Mouse (Mus musculus): ENCODE data around the gene Tbcb. TPM values are rescaled to one million over a fixed set of nuclear protein-coding genes. Genes with fewer than 3 reads are reported as not detected.

The Tbcb gene
- polyA plus RNA-seq, 1 experiment from 2014 or later: 151 TPM

DNA sequence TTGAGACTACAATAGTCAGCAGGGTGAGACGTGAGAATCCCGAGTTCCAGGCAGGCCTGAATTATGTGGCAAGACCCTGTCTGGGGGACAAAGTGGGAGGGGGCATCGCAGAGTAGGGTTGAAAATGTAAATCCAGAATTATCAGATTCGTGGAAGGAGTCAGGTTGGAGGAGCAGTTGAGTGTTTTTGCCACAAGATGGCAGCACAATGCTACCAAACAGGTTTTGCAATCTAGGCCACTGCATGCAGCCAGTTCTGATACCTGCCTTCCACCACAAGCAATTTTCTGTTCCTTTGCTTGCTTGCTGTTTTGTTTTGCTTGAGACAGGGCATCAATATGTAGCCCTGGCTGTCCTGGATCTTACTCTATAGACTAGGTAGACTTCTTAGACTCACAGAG, 50.8 kb downstream of the Tbcb start:
- Histone ChIP-seq H3K27ac (ENCODE audit: low read length) (no peak overlapping the region), H3K9me3 (replicated peaks; ENCODE audit: control insufficient read depth, low read length) (no peaks in the 10 kb centered on the region), H3K4me3 (replicated peaks; ENCODE audit: low read length) (no peak overlapping the region), H3K36me3 (ENCODE audit: control insufficient read depth, insufficient read depth, low read length) (no peaks in the 10 kb centered on the region), H3K4me2 (ENCODE audit: low read depth, low read length) (no peak overlapping the region), H3K4me1 (ENCODE audit: control insufficient read depth, insufficient read depth, low read length) (peaks cover 7% of the 10 kb centered on the region; the same call in 1 of the 2 replicates), H3K27me3 (ENCODE audit: control insufficient read depth, insufficient read depth, low read length) (no peaks in the 10 kb centered on the region), H3K9ac (ENCODE audit: low read length) (peak overlapping the region; percentile 21; the same call in 1 of the 2 replicates)
- 2% methylated on average over 4 of the region's 4 CpGs for WGBS
- ATAC-seq (ENCODE audit: insufficient read depth, low FRiP score): no peak

- no peaks in the 10 kb centered on the region for H3K4me1 ChIP-seq (ENCODE audit: control insufficient read depth, insufficient read depth, low read length)
- H3K27ac ChIP-seq (ENCODE audit: low read length): no peak overlapping the region
- no peak overlapping the region for H3K9ac ChIP-seq (ENCODE audit: low read length)
- 80% methylated on average over 11 of the region's 11 CpGs for WGBS
- no peak overlapping the region for H3K4me2 ChIP-seq (ENCODE audit: low read depth, low read length)
- no peaks in the 10 kb centered on the region for H3K27me3 ChIP-seq (ENCODE audit: control insufficient read depth, insufficient read depth, low read length)
- no peak overlapping the region for H3K4me3 ChIP-seq (replicated peaks; ENCODE audit: low read length)
- no peaks in the 10 kb centered on the region for H3K36me3 ChIP-seq (ENCODE audit: control insufficient read depth, insufficient read depth, low read length)
- no peak for ATAC-seq (ENCODE audit: insufficient read depth, low FRiP score)
- H3K9me3 ChIP-seq (replicated peaks; ENCODE audit: control insufficient read depth, low read length): no peaks in the 10 kb centered on the region
These were observed 53.8 kb downstream of the Tbcb start for GRCm38 (mm10) chr7:30178256-30178655.

DNA sequence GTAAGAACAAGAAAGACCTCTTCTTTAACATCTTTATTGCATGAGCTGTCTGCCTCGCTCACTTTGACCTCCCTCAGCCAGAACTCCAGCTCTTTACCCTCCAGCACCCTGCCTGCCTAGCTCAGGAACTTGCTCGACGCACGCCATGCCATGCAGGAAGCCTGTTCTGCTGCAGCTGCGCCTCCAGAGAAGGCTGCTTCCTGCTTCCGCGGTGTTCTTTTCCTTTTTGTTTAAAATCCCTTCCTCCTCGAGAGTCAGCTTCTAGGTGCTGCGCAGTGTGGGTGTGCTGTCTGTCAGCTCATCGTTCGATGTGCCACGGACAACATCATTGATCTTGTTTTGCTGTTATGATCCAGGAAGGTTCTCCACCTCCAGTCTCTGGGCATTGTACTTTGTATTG, 55.6 kb downstream of the Tbcb start:
- Histone ChIP-seq H3K4me3 (replicated peaks; ENCODE audit: low read length) (no peak overlapping the region), H3K27me3 (ENCODE audit: control insufficient read depth, insufficient read depth, low read length) (no peaks in the 10 kb centered on the region), H3K9ac (ENCODE audit: low read length) (no peak overlapping the region), H3K27ac (ENCODE audit: low read length) (no peak overlapping the region), H3K4me2 (ENCODE audit: low read depth, low read length) (no peak overlapping the region), H3K4me1 (ENCODE audit: control insufficient read depth, insufficient read depth, low read length) (no peaks in the 10 kb centered on the region), H3K9me3 (replicated peaks; ENCODE audit: control insufficient read depth, low read length) (no peaks in the 10 kb centered on the region), H3K36me3 (ENCODE audit: control insufficient read depth, insufficient read depth, low read length) (no peaks in the 10 kb centered on the region)
- no peak for ATAC-seq (ENCODE audit: insufficient read depth, low FRiP score)
- WGBS: 80% methylated on average over 12 of the region's 12 CpGs

Other genes starting within 250 kb of the Tbcb start
- 14.0 and 14.9 TPM in 2 replicates for gene Zfp568, start 248.3 kb downstream of the Tbcb start, polyA plus RNA-seq (2015; fragmentation: Nextera tagmentation; extraction: Ambion mirVana)
- 3.7 and 4.6 TPM in 2 replicates for gene Zfp14, start 180.9 kb downstream of the Tbcb start, polyA plus RNA-seq (2015; fragmentation: Nextera tagmentation; extraction: Ambion mirVana)
- 4.5 and 5.1 TPM in 2 replicates for gene Zfp82, start 159.4 kb downstream of the Tbcb start, polyA plus RNA-seq (2015; fragmentation: Nextera tagmentation; extraction: Ambion mirVana)
- 0.70 and 0.87 TPM in 2 replicates for gene Gm26920, start 141.9 kb downstream of the Tbcb start, polyA plus RNA-seq (2015; fragmentation: Nextera tagmentation; extraction: Ambion mirVana)
- 6.8 and 8.6 TPM in 2 replicates for gene Zfp566, start 141.7 kb downstream of the Tbcb start, polyA plus RNA-seq (2015; fragmentation: Nextera tagmentation; extraction: Ambion mirVana)
- gene Zfp260, start 137.5 kb downstream of the Tbcb start, polyA plus RNA-seq (2015; fragmentation: Nextera tagmentation; extraction: Ambion mirVana): 96.5 and 108 TPM in 2 replicates
- 9.5 TPM in 2 replicates for gene Zfp382, start 110.3 kb downstream of the Tbcb start, polyA plus RNA-seq (2015; fragmentation: Nextera tagmentation; extraction: Ambion mirVana)
- 12.2 and 12.6 TPM in 2 replicates for gene Zfp146, start 62.5 kb downstream of the Tbcb start, polyA plus RNA-seq (2015; fragmentation: Nextera tagmentation; extraction: Ambion mirVana)
- 12.8 and 25.0 TPM in 2 replicates for gene Cox7a1, start 48.1 kb downstream of the Tbcb start, polyA plus RNA-seq (2015; fragmentation: Nextera tagmentation; extraction: Ambion mirVana)
- gene Capns1, start 33.5 kb downstream of the Tbcb start, polyA plus RNA-seq (2015; fragmentation: Nextera tagmentation; extraction: Ambion mirVana): 90.0 and 98.5 TPM in 2 replicates
- gene Polr2i, start 324 bp downstream of the Tbcb start, polyA plus RNA-seq (2015; fragmentation: Nextera tagmentation; extraction: Ambion mirVana): 111 and 116 TPM in 2 replicates
- gene Ovol3, start 3.5 kb upstream of the Tbcb start, polyA plus RNA-seq (2015; fragmentation: Nextera tagmentation; extraction: Ambion mirVana): 0.19 TPM in 1 of 2 replicates, not detected in the other
- 0.25 and 0.53 TPM in 2 replicates for gene Thap8, start 47.8 kb upstream of the Tbcb start, polyA plus RNA-seq (2015; fragmentation: Nextera tagmentation; extraction: Ambion mirVana)
- 7.1 and 7.3 TPM in 2 replicates for gene Wdr62, start 48.1 kb upstream of the Tbcb start, polyA plus RNA-seq (2015; fragmentation: Nextera tagmentation; extraction: Ambion mirVana)
- 21.4 and 22.6 TPM in 2 replicates for gene Clip3, start 59.5 kb upstream of the Tbcb start, polyA plus RNA-seq (2015; fragmentation: Nextera tagmentation; extraction: Ambion mirVana)
- gene Alkbh6, start 76.4 kb upstream of the Tbcb start, polyA plus RNA-seq (2015; fragmentation: Nextera tagmentation; extraction: Ambion mirVana): 64.4 and 64.7 TPM in 2 replicates
- 54.0 and 54.3 TPM in 2 replicates for gene Syne4, start 82.5 kb upstream of the Tbcb start, polyA plus RNA-seq (2015; fragmentation: Nextera tagmentation; extraction: Ambion mirVana)
- gene E130208F15Rik, start 89.5 kb upstream of the Tbcb start, polyA plus RNA-seq (2015; fragmentation: Nextera tagmentation; extraction: Ambion mirVana): 1.2 TPM in 1 of 2 replicates, not detected in the other
- gene Sdhaf1, start 91.6 kb upstream of the Tbcb start, polyA plus RNA-seq (2015; fragmentation: Nextera tagmentation; extraction: Ambion mirVana): 12.1 and 14.6 TPM in 2 replicates
- 4.0 and 4.6 TPM in 2 replicates for gene Lrfn3, start 130.5 kb upstream of the Tbcb start, polyA plus RNA-seq (2015; fragmentation: Nextera tagmentation; extraction: Ambion mirVana)
- 71.0 and 75.8 TPM in 2 replicates for gene Tyrobp, start 181.5 kb upstream of the Tbcb start, polyA plus RNA-seq (2015; fragmentation: Nextera tagmentation; extraction: Ambion mirVana)
- gene Hcst, start 187.6 kb upstream of the Tbcb start, polyA plus RNA-seq (2015; fragmentation: Nextera tagmentation; extraction: Ambion mirVana): 1.9 and 2.0 TPM in 2 replicates
- 1.5 and 2.0 TPM in 2 replicates for gene Nfkbid, start 189.5 kb upstream of the Tbcb start, polyA plus RNA-seq (2015; fragmentation: Nextera tagmentation; extraction: Ambion mirVana)
- gene Aplp1, start 213.3 kb upstream of the Tbcb start, polyA plus RNA-seq (2015; fragmentation: Nextera tagmentation; extraction: Ambion mirVana): 29.2 and 33.0 TPM in 2 replicates
- gene Kirrel2, start 225.4 kb upstream of the Tbcb start, polyA plus RNA-seq (2015; fragmentation: Nextera tagmentation; extraction: Ambion mirVana): 1.4 and 1.9 TPM in 2 replicates
- gene Nphs1, start 226.0 kb upstream of the Tbcb start, polyA plus RNA-seq (2015; fragmentation: Nextera tagmentation; extraction: Ambion mirVana): 3.4 and 4.2 TPM in 2 replicates